Mouse (Mus musculus): ENCODE data around the gene Tmeff1. TPM values are rescaled to one million over a fixed set of nuclear protein-coding genes. Genes with fewer than 3 reads are reported as not detected.

Tmeff1 gene
- total RNA-seq, 2 experiments from 2014 or later = 32.5 to 38.3 TPM

- DNase-seq (ENCODE audit: low spot score in 2 of 2) = no peak
Measured at GRCm38 (mm10) chr4:48617201-48617600, 32.2 kb downstream of the Tmeff1 start.

- DNase-seq (ENCODE audit: low spot score in 2 of 2) = no peak
Measured at GRCm38 (mm10) chr4:48620121-48620520, 35.1 kb downstream of the Tmeff1 start.

- no peak for DNase-seq (ENCODE audit: low spot score in 2 of 2)
Measured at GRCm38 (mm10) chr4:48622246-48622645, 37.3 kb downstream of the Tmeff1 start.

- DNase-seq (ENCODE audit: low spot score in 2 of 2) = no peak
Measured at GRCm38 (mm10) chr4:48622946-48623345, 38.0 kb downstream of the Tmeff1 start.

GRCm38 (mm10) chr4:48624961-48625360, 40.0 kb downstream of the Tmeff1 start:
- DNase-seq (ENCODE audit: low spot score in 2 of 2) = no peak

- no peak for DNase-seq (ENCODE audit: low spot score in 2 of 2)
Measured at GRCm38 (mm10) chr4:48625836-48626235, 40.9 kb downstream of the Tmeff1 start.

GRCm38 (mm10) chr4:48629445-48629844, 44.5 kb downstream of the Tmeff1 start:
- no peak for DNase-seq (ENCODE audit: low spot score in 2 of 2)

GRCm38 (mm10) chr4:48633529-48633928, 48.6 kb downstream of the Tmeff1 start:
- DNase-seq (ENCODE audit: low spot score in 2 of 2) = no peak

- no peak for DNase-seq (ENCODE audit: low spot score in 2 of 2)
Measured at GRCm38 (mm10) chr4:48634058-48634457, 49.1 kb downstream of the Tmeff1 start.

- no peak for DNase-seq (ENCODE audit: low spot score in 2 of 2)
Measured at GRCm38 (mm10) chr4:48636831-48637230, 51.9 kb downstream of the Tmeff1 start.

GRCm38 (mm10) chr4:48638132-48638531, 53.2 kb downstream of the Tmeff1 start:
- no peak for DNase-seq (ENCODE audit: low spot score in 2 of 2)

GRCm38 (mm10) chr4:48639503-48639902, 54.5 kb downstream of the Tmeff1 start:
- DNase-seq (ENCODE audit: low spot score in 2 of 2) = no peak

- no peak for DNase-seq (ENCODE audit: low spot score in 2 of 2)
Measured at GRCm38 (mm10) chr4:48643801-48644200, 58.8 kb downstream of the Tmeff1 start.

GRCm38 (mm10) chr4:48646143-48646542, 61.2 kb downstream of the Tmeff1 start:
- DNase-seq (ENCODE audit: low spot score in 2 of 2) = no peak

GRCm38 (mm10) chr4:48650617-48651360, 65.8 kb downstream of the Tmeff1 start:
- DNase-seq (ENCODE audit: low spot score in 2 of 2) = no peak

- DNase-seq (ENCODE audit: low spot score in 2 of 2) = no peak
Measured at GRCm38 (mm10) chr4:48654118-48654517, 69.1 kb downstream of the Tmeff1 start.

- no peak for DNase-seq (ENCODE audit: low spot score in 2 of 2)
Measured at GRCm38 (mm10) chr4:48656530-48656929, 71.6 kb downstream of the Tmeff1 start.

GRCm38 (mm10) chr4:48660144-48660543, 75.2 kb downstream of the Tmeff1 start:
- no peak for DNase-seq (ENCODE audit: low spot score in 2 of 2)

GRCm38 (mm10) chr4:48660619-48661575, 75.9 kb downstream of the Tmeff1 start:
- no peak for DNase-seq (ENCODE audit: low spot score in 2 of 2)

GRCm38 (mm10) chr4:48663271-48663670, 78.3 kb downstream of the Tmeff1 start, which contains the start of gene Cavin4:
Cavin4 (plus strand) TSS chr4:48663514.
- DNase-seq (ENCODE audit: low spot score in 2 of 2) = no peak

GRCm38 (mm10) chr4:48664021-48664420, 79.0 kb downstream of the Tmeff1 start:
- no peak for DNase-seq (ENCODE audit: low spot score in 2 of 2)

GRCm38 (mm10) chr4:48667279-48667678, 82.3 kb downstream of the Tmeff1 start:
- DNase-seq (ENCODE audit: low spot score in 2 of 2) = no peak
